Mouse (Mus musculus): ENCODE measurements around the gene St3gal3.

DNA sequence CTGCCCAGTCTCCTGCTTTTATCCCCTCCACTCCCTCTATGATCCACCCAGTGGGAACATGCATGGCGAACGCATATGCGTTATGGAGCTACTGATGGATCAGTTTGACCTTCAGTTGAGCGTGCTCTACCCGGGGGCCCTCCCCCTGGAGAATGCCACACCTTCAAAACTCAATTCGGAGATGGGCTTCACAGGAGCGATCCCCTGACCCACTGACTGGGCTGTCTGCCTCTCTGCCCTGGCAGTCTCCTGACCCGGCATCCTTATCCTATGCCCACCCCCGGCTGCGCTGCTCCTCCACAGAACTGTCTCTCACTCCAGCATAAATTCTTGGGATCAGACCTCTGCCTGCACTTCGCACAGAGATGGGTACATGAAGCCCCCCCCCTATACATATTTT, 119.6 kb downstream of the St3gal3 start:
- TF ChIP-seq CTCF (IDR thresholded peaks at IDR 0.05; ENCODE audit: low read depth, low read length) (no peak), POLR2A (IDR thresholded peaks at IDR 0.05; ENCODE audit: extremely low read depth, insufficient read depth, low read length) (no peak)

Data from liver, adult 2 months (tissue).